Mouse (Mus musculus): Measurements from ENCODE around the gene Xxylt1. TPM values are rescaled to one million over a fixed set of nuclear protein-coding genes. Genes with fewer than 3 reads are reported as not detected.
"Not testable (repeated sequence)": the region's sequence is repeated elsewhere in the genome, so short reads cannot be mapped to it uniquely, and the experiment has no call there.

The Xxylt1 gene
- total RNA-seq, 2 experiments from 2014 or later, result 22.5 to 23.2 TPM

GRCm38 (mm10) chr16:31025516-31025915 lies 55.7 kb downstream of the Xxylt1 start:
- no peak for DNase-seq (ENCODE audit: low spot score in 2 of 2)

DNA sequence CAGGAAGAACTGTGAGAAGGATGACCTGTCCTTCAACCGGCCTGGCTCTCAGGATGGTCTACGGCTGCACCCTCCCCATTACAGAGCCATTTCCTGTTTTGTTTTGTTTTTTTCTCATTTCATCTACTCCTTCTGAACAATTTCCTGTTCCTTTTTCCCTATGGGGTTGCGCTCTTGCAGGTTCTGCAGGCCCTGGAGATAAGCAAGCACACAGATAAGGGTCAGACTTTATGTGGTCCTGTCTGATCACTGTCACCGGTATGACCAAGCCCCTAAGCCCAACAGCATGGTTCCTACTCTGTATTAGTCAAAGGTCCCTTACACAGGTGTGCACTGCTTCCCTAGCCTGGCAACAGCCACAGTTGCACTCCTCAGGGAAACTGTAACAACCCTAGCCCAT lies 56.2 kb downstream of the Xxylt1 start:
- DNase-seq (ENCODE audit: low spot score in 2 of 2), result no peak

GRCm38 (mm10) chr16:31024221-31024620 lies 57.0 kb downstream of the Xxylt1 start:
- DNase-seq (ENCODE audit: low spot score in 2 of 2), result no peak

DNA sequence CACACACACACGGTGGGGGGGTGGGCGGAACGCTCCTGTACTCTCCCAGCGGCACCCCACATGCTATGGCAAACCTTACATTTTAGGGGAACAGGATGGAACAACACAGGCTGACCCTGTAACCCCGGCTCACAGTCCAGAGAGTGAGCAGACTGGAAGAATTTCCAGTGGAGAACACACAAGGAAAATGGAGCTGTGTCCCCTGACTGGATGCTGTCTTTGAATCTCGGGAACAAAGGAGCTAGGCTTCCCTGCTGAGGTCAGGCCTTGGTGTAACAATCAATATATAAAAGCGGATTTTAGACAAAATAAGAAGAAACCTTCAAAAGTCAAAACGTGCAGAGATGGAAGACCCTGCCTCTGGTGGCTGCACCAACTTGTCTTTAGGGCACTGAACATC lies 57.4 kb downstream of the Xxylt1 start:
- DNase-seq (ENCODE audit: low spot score in 2 of 2), result no peak

- no peak for DNase-seq (ENCODE audit: low spot score in 2 of 2)
Observed at GRCm38 (mm10) chr16:31022287-31022686, 58.9 kb downstream of the Xxylt1 start.

GRCm38 (mm10) chr16:31019514-31019913 lies 61.7 kb downstream of the Xxylt1 start:
- DNase-seq (ENCODE audit: low spot score in 2 of 2), result peak; percentile 55 to 63

GRCm38 (mm10) chr16:31017687-31018413 lies 63.4 kb downstream of the Xxylt1 start:
- no peak for DNase-seq (ENCODE audit: low spot score in 2 of 2)

DNA sequence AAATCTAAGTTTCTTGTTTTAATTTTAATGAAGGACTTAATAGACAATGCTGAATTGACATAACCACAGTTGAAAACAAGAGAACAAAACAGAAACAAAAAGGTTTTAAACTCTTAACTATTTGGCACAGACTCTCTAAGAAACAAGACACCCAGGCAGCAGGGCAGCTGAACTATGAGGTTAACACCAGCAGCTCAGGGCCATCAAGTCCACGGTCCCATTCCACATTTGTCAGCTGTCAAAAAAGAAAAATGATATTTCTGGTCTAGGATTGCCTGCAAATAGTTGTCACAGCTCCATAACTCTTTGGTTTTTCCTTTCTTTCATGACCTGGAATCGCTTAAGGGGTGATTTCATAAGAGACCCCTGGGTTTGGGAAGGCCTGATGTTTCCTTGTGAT lies 64.6 kb downstream of the Xxylt1 start:
- DNase-seq (ENCODE audit: low spot score in 2 of 2), result no peak

DNA sequence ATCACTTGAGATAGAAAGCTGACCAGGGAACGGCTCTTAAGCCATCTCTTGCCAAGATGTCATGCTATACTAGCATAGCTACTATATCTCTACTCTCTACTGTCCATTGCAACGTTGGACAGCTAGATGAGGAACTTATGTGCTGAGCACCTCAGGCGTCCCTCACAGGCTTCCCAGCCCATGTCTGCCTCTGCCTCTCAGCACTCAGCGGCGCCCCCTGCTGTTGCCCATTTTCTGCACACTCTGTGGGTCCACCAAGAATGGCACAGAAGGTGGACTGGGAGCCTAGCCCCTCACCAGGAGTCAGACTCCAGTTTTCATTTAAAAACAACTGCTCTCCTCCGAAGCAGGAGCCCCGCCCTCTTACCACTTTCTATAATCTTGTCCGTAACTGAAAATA lies 65.1 kb downstream of the Xxylt1 start:
- DNase-seq (ENCODE audit: low spot score in 2 of 2), result peak in 1 of 2 experiments; percentile 31

- no peak for DNase-seq (ENCODE audit: low spot score in 2 of 2)
Observed at GRCm38 (mm10) chr16:31015271-31015670, 66.0 kb downstream of the Xxylt1 start.

DNA sequence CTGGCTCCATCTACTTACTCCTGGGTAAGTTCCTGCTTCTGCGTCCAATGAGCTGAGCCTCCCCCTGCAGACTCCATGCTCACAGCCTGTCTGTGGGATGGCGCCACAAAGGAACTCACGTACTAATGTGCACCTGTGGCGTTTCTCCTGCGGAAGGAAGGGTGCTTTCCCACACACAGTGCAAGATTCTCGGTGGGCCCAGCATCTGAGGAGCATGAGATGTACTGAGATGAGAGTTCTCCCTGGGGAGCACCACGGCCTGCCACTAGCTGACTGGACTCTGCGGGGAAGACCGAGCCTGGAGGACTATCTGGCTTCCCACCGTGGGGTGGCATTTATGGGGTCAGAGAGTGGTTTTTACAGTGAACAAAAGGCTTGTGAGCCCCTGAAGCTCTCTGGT lies 69.0 kb downstream of the Xxylt1 start:
- DNase-seq (ENCODE audit: low spot score in 2 of 2), result no peak

DNA sequence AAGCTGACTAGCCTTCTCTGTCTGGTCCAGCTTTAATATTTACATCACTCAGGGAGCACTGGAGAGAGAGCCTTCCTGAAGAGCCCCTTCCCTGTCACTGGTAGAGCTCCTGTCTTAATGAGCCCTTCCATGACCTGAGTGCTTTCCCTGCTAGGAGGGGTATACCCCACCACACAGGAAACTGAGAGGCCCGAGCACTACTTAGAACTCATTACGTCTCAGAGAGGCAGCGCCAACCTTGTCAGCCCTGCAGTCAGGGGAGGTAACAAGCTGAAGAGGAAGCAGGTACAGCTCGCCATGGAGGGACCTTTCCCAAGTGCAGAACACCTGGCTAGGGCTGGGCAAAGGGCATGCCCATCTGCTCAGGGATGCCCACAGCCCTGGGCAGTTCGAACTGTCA lies 70.8 kb downstream of the Xxylt1 start:
- DNase-seq (ENCODE audit: low spot score in 2 of 2), result no peak

DNA sequence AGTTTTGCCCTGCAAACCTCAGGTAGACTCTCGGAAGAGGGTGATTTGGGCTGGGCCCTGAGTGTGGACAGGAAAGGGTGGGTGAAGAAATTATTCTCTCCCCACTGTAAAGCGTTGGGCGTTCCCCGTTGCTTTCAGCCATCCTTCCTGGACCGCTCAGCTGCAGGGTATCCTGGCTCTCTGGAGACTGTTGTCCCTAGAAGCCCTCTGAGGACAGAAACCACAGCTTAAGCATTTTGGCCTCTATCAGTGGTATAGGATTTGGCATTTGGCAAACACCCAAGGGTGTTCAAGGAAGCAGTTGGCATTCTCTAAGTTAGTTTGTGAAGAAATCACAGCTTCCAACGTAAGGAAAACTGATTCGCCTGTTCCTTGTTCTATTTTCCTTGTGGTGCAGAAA lies 72.9 kb downstream of the Xxylt1 start:
- no peak for DNase-seq (ENCODE audit: low spot score in 2 of 2)

GRCm38 (mm10) chr16:31007582-31007981 lies 73.7 kb downstream of the Xxylt1 start:
- no peak for DNase-seq (ENCODE audit: low spot score in 2 of 2)

- no peak for DNase-seq (ENCODE audit: low spot score in 2 of 2)
Observed at GRCm38 (mm10) chr16:31005693-31006092, 75.5 kb downstream of the Xxylt1 start.

DNA sequence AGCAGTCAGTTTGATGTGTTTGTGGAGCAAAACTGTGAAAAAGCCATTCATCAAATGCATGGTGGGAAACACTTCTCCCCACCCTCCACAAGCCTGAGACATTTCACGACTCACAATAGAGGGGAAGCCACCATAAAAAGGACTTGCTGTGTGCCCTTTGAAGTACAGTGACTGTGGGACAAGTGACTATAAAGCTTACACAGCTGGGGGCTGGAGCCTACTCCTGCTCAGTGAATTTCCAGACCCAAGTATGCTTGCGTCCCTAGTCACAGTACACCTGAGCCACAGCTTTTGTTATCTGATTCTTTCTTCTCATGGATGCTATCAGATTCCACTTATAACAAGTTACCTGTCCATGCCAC lies 76.9 kb downstream of the Xxylt1 start:
- DNase-seq (ENCODE audit: low spot score in 2 of 2), result no peak

GRCm38 (mm10) chr16:31003592-31004320 lies 77.5 kb downstream of the Xxylt1 start:
- DNase-seq (ENCODE audit: low spot score in 2 of 2), result not testable (repeated sequence)

- no peak for DNase-seq (ENCODE audit: low spot score in 2 of 2)
Observed at GRCm38 (mm10) chr16:31002926-31003325, 78.3 kb downstream of the Xxylt1 start.

- DNase-seq (ENCODE audit: low spot score in 2 of 2), result peak in 1 of 2 experiments; percentile 39
Observed at GRCm38 (mm10) chr16:31002117-31002516, 79.1 kb downstream of the Xxylt1 start.

DNA sequence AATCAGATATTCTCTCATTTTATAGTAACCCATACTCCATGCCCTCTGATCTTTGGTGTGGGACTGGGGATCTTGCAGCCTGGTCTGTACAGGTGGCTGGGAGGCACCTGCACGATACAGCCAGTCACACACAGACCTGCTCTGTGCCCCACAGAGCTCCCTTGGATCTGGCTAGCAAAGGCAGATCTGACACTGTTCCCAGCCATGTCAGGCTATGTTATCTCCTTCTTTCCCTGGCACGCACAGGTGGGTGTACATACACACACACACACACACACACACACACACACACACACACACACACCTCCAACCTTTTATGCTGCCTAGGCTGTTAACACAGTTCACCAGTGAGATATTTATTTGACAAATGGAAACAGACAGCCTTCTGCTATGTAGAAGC lies 82.5 kb downstream of the Xxylt1 start:
- no peak for DNase-seq (ENCODE audit: low spot score in 2 of 2)

DNA sequence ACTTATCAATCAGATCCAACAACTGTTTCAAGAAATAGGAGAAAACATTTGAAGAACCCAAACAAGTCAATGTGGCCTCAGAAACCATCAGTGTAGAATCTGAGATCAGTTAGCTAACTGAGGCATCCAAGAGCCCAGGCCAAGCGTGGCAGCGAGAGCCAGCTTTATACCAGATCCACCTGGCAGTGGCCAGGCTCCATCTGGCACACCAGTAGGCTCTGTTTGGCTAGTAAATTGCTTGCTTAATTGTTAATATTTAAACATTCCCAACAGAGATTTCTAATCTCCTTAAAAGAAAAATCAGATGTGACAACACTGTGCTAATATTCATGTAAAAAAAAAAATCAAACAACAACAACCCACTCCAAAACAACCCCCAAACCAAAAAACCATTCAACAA lies 83.2 kb downstream of the Xxylt1 start:
- DNase-seq (ENCODE audit: low spot score in 2 of 2), result no peak

DNA sequence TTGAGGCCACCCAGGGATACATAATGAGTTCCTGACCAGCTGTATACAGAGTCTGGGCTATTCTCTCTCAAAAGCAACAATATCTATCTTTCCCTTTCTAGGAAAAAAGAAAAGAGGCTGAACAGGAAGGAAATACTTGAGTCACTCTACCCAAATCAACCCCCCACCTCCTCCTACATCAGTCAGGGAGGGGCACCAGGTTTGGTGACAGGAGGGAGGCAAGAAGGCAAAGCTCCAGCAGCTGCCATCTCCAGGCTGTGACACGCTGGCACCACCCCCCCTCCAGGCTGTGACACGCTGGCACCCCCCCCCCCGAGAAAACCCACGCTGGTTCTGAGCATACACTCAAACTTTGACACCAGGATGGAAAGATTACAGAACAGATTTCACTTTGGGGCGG lies 85.8 kb downstream of the Xxylt1 start:
- no peak for DNase-seq (ENCODE audit: low spot score in 2 of 2)

DNA sequence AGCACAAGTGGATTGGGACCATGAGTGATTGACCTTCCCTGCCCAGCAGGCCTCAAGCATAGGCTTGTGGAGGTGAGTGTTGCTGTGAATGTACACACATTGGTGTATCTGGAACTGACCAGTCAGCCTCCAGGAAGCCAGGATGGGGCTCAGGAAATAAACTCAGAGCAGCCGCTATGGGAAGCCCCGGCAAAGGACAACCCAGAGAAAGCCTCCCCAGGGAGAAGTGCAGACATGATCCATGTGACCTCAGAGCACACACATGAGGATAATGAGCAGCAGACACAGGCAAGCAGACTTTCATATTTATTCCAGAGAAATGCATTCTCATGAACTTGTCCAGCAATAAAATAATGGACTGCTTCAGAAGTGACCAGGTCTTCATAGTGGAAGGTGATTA lies 86.4 kb downstream of the Xxylt1 start:
- no peak for DNase-seq (ENCODE audit: low spot score in 2 of 2)
